Mouse (Mus musculus) CH12.LX (cell line): ENCODE data around the gene Nlgn1. TPM values are rescaled to one million over a fixed set of nuclear protein-coding genes. Genes with fewer than 3 reads are reported as not detected.

Experiments
- DNase-seq: peaks from one replicate; pipeline ENCODE4 v3.0.0-alpha.2; 2013; ENCODE audit errors: extremely low read depth
- H3K27ac ChIP-seq: 2 replicates; pipeline ENCODE4 v1.5.1; 2012; ENCODE audit warnings: low read depth, mild to moderate bottlenecking, control low read depth, moderate library complexity; ENCODE audit not compliant: insufficient read depth
- H3K27me3 ChIP-seq: replicated peaks from 2 replicates; pipeline ENCODE3; 2012; ENCODE audit warnings: inconsistent platforms
- H3K36me3 ChIP-seq, 2 experiments: replicated peaks in 1 of 2; 2 replicates each; pipeline versions ENCODE3 to v1.6.1; 2012; ENCODE audit warnings: inconsistent platforms in 1 of 2, low read length in 1 of 2, mild to moderate bottlenecking in 1 of 2, mixed read lengths in 1 of 2, moderate library complexity in 1 of 2; ENCODE audit not compliant: control insufficient read depth in 1 of 2, insufficient read depth in 1 of 2
- H3K4me1 ChIP-seq, 2 experiments: 2 replicates each; pipeline ENCODE4 v1.6.1; 2012; ENCODE audit warnings: inconsistent platforms in 1 of 2, moderate library complexity in 1 of 2; ENCODE audit not compliant: insufficient read depth in 2 of 2, control insufficient read depth in 1 of 2
- H3K4me2 ChIP-seq: 2 replicates; pipeline ENCODE4 v1.6.1; 2012; ENCODE audit warnings: low read depth, mild to moderate bottlenecking, control low read depth; ENCODE audit not compliant: poor library complexity, insufficient read depth, severe bottlenecking
- H3K4me3 ChIP-seq, 3 experiments: fragments of 150-350 bp in 1 of 3; sonication (generic) in 1 of 3; replicated peaks in 1 of 3; 2 replicates each; pipeline versions ENCODE3 to v1.5.1; 2011 to 2012; ENCODE audit warnings: low read depth in 2 of 3, low read length in 2 of 3, mild to moderate bottlenecking in 2 of 3, moderate library complexity in 2 of 3, control low read depth in 1 of 3, improper control_type of control experiment in 1 of 3, inconsistent platforms in 1 of 3, mixed read lengths in 1 of 3; ENCODE audit not compliant: poor library complexity in 1 of 3
- H3K79me2 ChIP-seq: replicated peaks from 2 replicates; pipeline ENCODE4 v1.6.1; 2012; ENCODE audit warnings: mild to moderate bottlenecking, moderate library complexity; ENCODE audit not compliant: control insufficient read depth, poor library complexity, insufficient read depth, severe bottlenecking; ENCODE audit errors: extremely low read depth
- H3K9ac ChIP-seq: 2 replicates; pipeline ENCODE4 v1.6.1; 2012; ENCODE audit warnings: low read depth, mild to moderate bottlenecking, control low read depth, moderate library complexity; ENCODE audit not compliant: insufficient read depth
- H3K9me3 ChIP-seq: replicated peaks from 2 replicates; pipeline ENCODE3; 2012; ENCODE audit warnings: low read length, inconsistent platforms, mixed read lengths
- BHLHE40 ChIP-seq: IDR thresholded peaks from 2 replicates; pipeline ENCODE4 v1.6.1; 2011; ENCODE audit warnings: mild to moderate bottlenecking, low read depth, low read length, improper control_type of control experiment
- CHD2 ChIP-seq: IDR thresholded peaks from 2 replicates; pipeline ENCODE4 v1.6.1; 2011; ENCODE audit warnings: low read length, improper control_type of control experiment
- EP300 ChIP-seq: IDR thresholded peaks from 2 replicates; pipeline ENCODE4 v1.6.1; 2011; ENCODE audit warnings: low read length, improper control_type of control experiment
- ETS1 ChIP-seq: conservative IDR thresholded peaks from 2 replicates; pipeline ENCODE4 v1.6.1; 2012; ENCODE audit warnings: low read depth, mild to moderate bottlenecking, inconsistent platforms, low read length, improper control_type of control experiment, moderate library complexity
- GABPA ChIP-seq: IDR thresholded peaks from 2 replicates; pipeline ENCODE4 v1.6.1; 2012; ENCODE audit warnings: low read depth, low read length, improper control_type of control experiment, inconsistent platforms; ENCODE audit not compliant: insufficient replicate concordance
- IRF4 ChIP-seq: IDR thresholded peaks from 2 replicates; pipeline ENCODE4 v1.6.1; 2014; ENCODE audit warnings: low read depth, mild to moderate bottlenecking, inconsistent platforms, low read length, improper control_type of control experiment
- KAT2A ChIP-seq: IDR thresholded peaks from 2 replicates; pipeline ENCODE4 v1.6.1; 2012; ENCODE audit warnings: low read length, improper control_type of control experiment, inconsistent platforms; ENCODE audit not compliant: insufficient replicate concordance
- MAFK ChIP-seq: IDR thresholded peaks from 2 replicates; pipeline ENCODE4 v1.6.1; 2011; ENCODE audit warnings: low read length, improper control_type of control experiment; ENCODE audit not compliant: insufficient replicate concordance
- MAX ChIP-seq: IDR thresholded peaks from 2 replicates; pipeline ENCODE4 v1.6.1; 2011; ENCODE audit warnings: low read length, improper control_type of control experiment
- NELFE ChIP-seq: IDR thresholded peaks from 2 replicates; pipeline ENCODE4 v1.6.1; 2011; ENCODE audit warnings: low read depth, low read length, improper control_type of control experiment
- PAX5 ChIP-seq: IDR thresholded peaks from 2 replicates; pipeline ENCODE4 v1.6.1; 2012; ENCODE audit warnings: low read length, inconsistent platforms, mixed read lengths
- RAD21 ChIP-seq: IDR thresholded peaks from 2 replicates; pipeline ENCODE4 v1.6.1; 2011; ENCODE audit warnings: low read depth, mild to moderate bottlenecking, low read length, improper control_type of control experiment, moderate library complexity
- SIN3A ChIP-seq: IDR thresholded peaks from 2 replicates; pipeline ENCODE4 v1.6.1; 2012; ENCODE audit warnings: low read length, improper control_type of control experiment, inconsistent platforms
- ZMIZ1 ChIP-seq: IDR thresholded peaks from 2 replicates; pipeline ENCODE4 v1.6.1; 2012; ENCODE audit warnings: low read depth, mild to moderate bottlenecking, inconsistent platforms, low read length, improper control_type of control experiment
- ZNF384 ChIP-seq: IDR thresholded peaks from 2 replicates; pipeline ENCODE4 v1.6.1; 2012; ENCODE audit warnings: low read depth, low read length, improper control_type of control experiment, inconsistent platforms
- dilution Hi-C: fragments of 300-500 bp; cut with MboI; formaldehyde crosslinking; loops from 2 replicates; pipeline ENCODE4 v1.14.3; 2020; ENCODE audit warnings: low sequenced_read_pairs; ENCODE audit not compliant: extremely low pct_unique_long_range_greater_than_20kb, extremely low pct_ligation_motif_present
- in situ Hi-C: fragments of 300-500 bp; cut with MboI; formaldehyde crosslinking; loops from 3 replicates; pipeline ENCODE4 v1.14.3; 2019; ENCODE audit warnings: low sequenced_read_pairs, low pct_ligation_motif_present, low pct_unique_long_range_greater_than_20kb, mixed read lengths
- polyA plus RNA-seq: library from polyadenylated mRNA; unstranded; fragments of >175 nt; gene quantifications from 2 replicates; pipeline ENCODE4 v1.2.1, GENCODE M21; 2012; ENCODE audit warnings: low read depth; ENCODE audit not compliant: insufficient read length
- total RNA-seq, 2 experiments: library from RNA; depleted of rRNA; stranded (reverse); fragments of 300-350 nt in 1 of 2; fragments of >200 nt in 1 of 2; gene quantifications; 2 replicates each; pipeline ENCODE4 v1.2.3; 2012 to 2014

Gene Nlgn1
- total and polyA plus RNA-seq, 3 experiments, result not detected

DNA sequence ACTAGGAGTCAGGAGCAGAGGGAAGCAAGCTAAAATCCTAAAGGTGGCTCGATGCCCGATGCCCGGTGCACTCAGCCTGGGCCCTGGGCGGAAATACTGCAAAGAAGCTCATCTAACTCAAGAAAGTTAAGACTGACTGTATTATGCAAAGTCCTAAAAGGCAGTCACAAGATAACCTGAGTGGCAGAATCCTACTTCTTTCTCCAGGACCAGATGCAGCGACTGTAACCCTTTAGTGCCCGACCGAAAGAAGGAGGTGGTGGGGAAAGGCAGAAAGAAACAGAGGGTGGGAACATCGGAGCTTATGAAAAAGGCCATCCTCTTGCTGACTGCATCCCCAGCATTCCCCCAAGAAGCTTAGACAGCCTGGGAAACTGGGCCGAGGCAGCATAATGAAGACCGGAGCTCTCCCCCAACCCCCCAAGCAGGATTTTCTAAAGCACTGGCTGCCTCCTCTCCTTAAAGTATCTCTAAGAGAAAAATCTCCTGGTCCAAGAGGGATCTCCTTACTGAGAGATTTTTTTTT is 179.7 kb downstream of the Nlgn1 start:
- Histone ChIP-seq H3K36me3 (no peaks in the 10 kb centered on the region), H3K79me2 (no peaks in the 10 kb centered on the region), H3K4me2 (no peak overlapping the region), H3K27ac (no peak overlapping the region), H3K27me3 (no peaks in the 10 kb centered on the region), H3K9me3 (peaks cover 31% of the 10 kb centered on the region), H3K4me1 (no peaks in the 10 kb centered on the region), H3K4me3 (no peak overlapping the region), H3K9ac (no peak overlapping the region)
- TF ChIP-seq EP300, result no peak
- TF ChIP-seq SIN3A, result no peak
- no peak for TF ChIP-seq BHLHE40
- in situ Hi-C loops, result no loop called here
- DNase-seq, result no peak
- dilution Hi-C loops, result no loop called here

DNA sequence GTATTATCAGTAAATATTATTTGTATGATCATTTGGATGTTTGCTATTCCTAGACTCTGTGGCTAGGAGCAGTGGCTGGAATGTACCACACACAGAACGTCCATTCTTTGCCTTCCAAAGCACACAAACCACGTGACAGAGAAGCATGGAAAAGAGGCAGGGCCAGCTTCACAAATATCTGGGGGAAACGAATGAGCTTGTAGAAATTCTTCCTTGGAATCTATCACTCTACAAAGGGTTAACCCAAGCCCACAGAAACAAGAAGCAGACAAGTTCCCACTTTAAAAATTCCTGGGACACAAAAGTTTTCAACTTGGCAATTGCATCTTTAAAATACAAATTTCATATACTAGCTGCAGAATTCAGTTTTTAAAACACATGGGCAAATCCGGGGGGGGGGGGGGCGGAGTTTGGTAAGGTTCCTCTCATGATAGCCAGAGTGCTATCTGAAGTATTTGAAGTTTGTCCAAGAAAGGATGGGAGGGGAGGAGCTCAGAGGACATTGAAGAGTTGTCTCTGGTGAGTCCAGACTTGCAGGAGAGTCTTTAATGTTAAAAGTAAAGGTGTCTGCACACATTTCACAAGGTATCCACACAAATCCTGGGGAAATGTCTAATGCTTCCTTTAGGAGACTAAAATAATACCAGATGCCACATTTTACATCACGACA is 180.8 kb downstream of the Nlgn1 start:
- Histone ChIP-seq H3K27me3 (no peaks in the 10 kb centered on the region), H3K9ac (no peak overlapping the region), H3K27ac (no peak overlapping the region), H3K4me3 (no peak overlapping the region), H3K79me2 (no peaks in the 10 kb centered on the region), H3K9me3 (peaks cover 30% of the 10 kb centered on the region), H3K36me3 (no peaks in the 10 kb centered on the region), H3K4me2 (no peak overlapping the region), H3K4me1 (no peaks in the 10 kb centered on the region)
- no peak for TF ChIP-seq ZNF384
- no peak for TF ChIP-seq MAX
- TF ChIP-seq PAX5, result no peak
- TF ChIP-seq IRF4, result no peak
- no peak for TF ChIP-seq ZMIZ1
- no peak for DNase-seq
- in situ Hi-C loops, result no loop called here
- dilution Hi-C loops, result no loop called here

DNA sequence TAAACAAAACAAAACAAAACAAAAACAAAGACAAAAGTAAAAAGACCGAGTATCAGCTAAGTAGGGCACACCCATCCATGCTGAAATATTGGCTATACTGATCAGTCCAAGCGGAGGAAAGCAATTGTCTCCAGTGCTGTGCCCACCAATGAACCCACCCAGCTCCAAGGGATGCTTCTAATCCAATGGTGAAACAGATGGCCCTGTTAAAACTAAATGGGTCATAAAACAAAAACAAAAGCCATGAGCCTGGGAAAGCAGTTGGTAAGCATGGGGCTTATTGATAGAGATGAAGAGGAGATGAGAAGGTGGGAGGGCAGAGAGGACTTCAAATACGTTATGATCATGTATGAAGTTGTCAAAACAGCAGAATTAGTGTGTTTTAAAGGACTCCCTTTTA is 186.1 kb downstream of the Nlgn1 start:
- H3K79me2 ChIP-seq, result no peaks in the 10 kb centered on the region
- dilution Hi-C loops, result no loop called here
- H3K4me3 ChIP-seq, result no peak overlapping the region
- TF ChIP-seq GABPA (no peak), KAT2A (no peak), RAD21 (no peak), SIN3A (no peak), ETS1 (no peak), MAFK (no peak), CHD2 (no peak), NELFE (no peak)
- in situ Hi-C loops, result no loop called here
- no peak for DNase-seq
- H3K4me2 ChIP-seq, result no peak overlapping the region
- H3K9ac ChIP-seq, result no peak overlapping the region
- H3K36me3 ChIP-seq, result no peaks in the 10 kb centered on the region
- H3K27ac ChIP-seq, result no peak overlapping the region
- peaks cover 32% of the 10 kb centered on the region for H3K9me3 ChIP-seq
- H3K4me1 ChIP-seq, result no peaks in the 10 kb centered on the region
- no peaks in the 10 kb centered on the region for H3K27me3 ChIP-seq
